Mouse (Mus musculus) heart, embryonic 14.5 days (tissue): ENCODE results near the gene Slc47a1. TPM values are rescaled to one million over a fixed set of nuclear protein-coding genes. Genes with fewer than 3 reads are reported as not detected.

Source experiments
- ATAC-seq: fragments of 200-750 bp; cut with Nextera tagmentation; 2 replicates; pipeline ENCODE4 v1.8.0; 2017; ENCODE audit warnings: low read depth, moderate TSS enrichment; ENCODE audit not compliant: insufficient number of reproducible peaks, insufficient read depth, low FRiP score
- H3K27ac ChIP-seq, 2 experiments: fragments of 200-500 bp in 1 of 2; fragments of 300-500 bp in 1 of 2; sonication (generic) in 1 of 2; replicated peaks in 1 of 2; 2 replicates each; pipeline ENCODE4 v1.5.1; 2012 to 2014; ENCODE audit warnings: low read depth in 2 of 2, low read length in 2 of 2, control low read depth in 1 of 2, mild to moderate bottlenecking in 1 of 2, mixed read lengths in 1 of 2; ENCODE audit not compliant: control insufficient read depth in 1 of 2, insufficient read depth in 1 of 2
- H3K27me3 ChIP-seq: fragments of 300-500 bp; sonication (generic); 2 replicates; pipeline ENCODE4 v1.6.1; 2014; ENCODE audit warnings: mild to moderate bottlenecking, low read length, control low read depth; ENCODE audit not compliant: control insufficient read depth, insufficient read depth
- H3K36me3 ChIP-seq: fragments of 300-500 bp; sonication (generic); 2 replicates; pipeline ENCODE4 v1.6.1; 2014; ENCODE audit warnings: mild to moderate bottlenecking, control low read depth, low read length, mixed read lengths; ENCODE audit not compliant: control insufficient read depth, insufficient read depth
- H3K4me1 ChIP-seq, 2 experiments: fragments of 200-500 bp in 1 of 2; fragments of 300-500 bp in 1 of 2; sonication (generic) in 1 of 2; 2 replicates each; pipeline ENCODE4 v1.6.1; 2012 to 2014; ENCODE audit warnings: low read length in 2 of 2, control low read depth in 1 of 2, mixed read lengths in 1 of 2; ENCODE audit not compliant: control insufficient read depth in 2 of 2, insufficient read depth in 2 of 2
- H3K4me2 ChIP-seq: fragments of 300-500 bp; sonication (generic); 2 replicates; pipeline ENCODE4 v1.6.1; 2014; ENCODE audit warnings: mild to moderate bottlenecking, low read length
- H3K4me3 ChIP-seq, 2 experiments: fragments of 200-500 bp in 1 of 2; fragments of 300-500 bp in 1 of 2; sonication (generic) in 1 of 2; 2 replicates each; pipeline ENCODE4 v1.5.1; 2012 to 2014; ENCODE audit warnings: low read length in 2 of 2, mild to moderate bottlenecking in 2 of 2, control low read depth in 1 of 2, low read depth in 1 of 2, moderate library complexity in 1 of 2; ENCODE audit not compliant: control insufficient read depth in 1 of 2, insufficient read depth in 1 of 2
- H3K9ac ChIP-seq: fragments of 300-500 bp; sonication (generic); 2 replicates; pipeline ENCODE4 v1.6.1; 2014; ENCODE audit warnings: mild to moderate bottlenecking, low read length
- H3K9me3 ChIP-seq: fragments of 300-500 bp; sonication (generic); 2 replicates; pipeline ENCODE4 v1.6.1; 2016; ENCODE audit warnings: low read length, control low read depth; ENCODE audit not compliant: control insufficient read depth
- WGBS: fragments of 180-500 bp; shearing (Covaris S2); extraction: QIAGEN DNeasy Blood & Tissue Kit; methylation state at CpG from one replicate; pipeline ENCODE4 v1.1.7; 2014; 5-methylcytosine and 5-hydroxymethylcytosine counted together
- polyA plus RNA-seq: library from polyadenylated mRNA; unstranded; fragments of >200 nt; fragmentation: Nextera tagmentation; extraction: Ambion mirVana; gene quantifications from 2 replicates; pipeline ENCODE4 v1.2.1, GENCODE M21; 2014

Slc47a1 gene
- polyA plus RNA-seq, 1 experiment from 2014 or later = 25.3 TPM

DNA sequence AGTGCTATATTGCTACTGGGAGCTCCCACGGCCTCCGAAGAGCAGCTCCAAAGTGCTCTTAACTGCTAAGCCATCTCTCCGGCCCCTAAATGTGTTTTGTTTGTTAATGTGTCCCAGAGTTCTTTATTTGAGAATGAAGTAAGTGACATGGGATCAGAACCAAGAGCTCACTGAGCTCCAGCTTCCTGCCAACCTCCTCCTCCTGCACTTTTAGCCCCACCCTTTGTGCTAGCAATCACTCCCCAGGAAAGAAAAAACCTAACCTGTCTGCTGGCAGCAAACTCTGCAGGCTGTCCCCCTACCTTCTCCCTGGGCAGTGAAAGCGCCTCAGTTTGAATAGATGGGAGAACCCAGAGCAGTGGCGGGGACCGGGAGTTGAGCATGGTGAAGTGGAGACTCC lies 22.0 kb downstream of the Slc47a1 start:
- H3K36me3 ChIP-seq = peaks cover 7% of the 10 kb centered on the region
- 82% methylated on average over 6 of the region's 6 CpGs for WGBS
- H3K4me3 ChIP-seq = no peak overlapping the region
- no peaks in the 10 kb centered on the region for H3K27me3 ChIP-seq
- ATAC-seq = no peak
- no peaks in the 10 kb centered on the region for H3K9me3 ChIP-seq
- no peak overlapping the region for H3K27ac ChIP-seq
- no peak overlapping the region for H3K9ac ChIP-seq
- no peak overlapping the region for H3K4me2 ChIP-seq
- no peaks in the 10 kb centered on the region for H3K4me1 ChIP-seq

DNA sequence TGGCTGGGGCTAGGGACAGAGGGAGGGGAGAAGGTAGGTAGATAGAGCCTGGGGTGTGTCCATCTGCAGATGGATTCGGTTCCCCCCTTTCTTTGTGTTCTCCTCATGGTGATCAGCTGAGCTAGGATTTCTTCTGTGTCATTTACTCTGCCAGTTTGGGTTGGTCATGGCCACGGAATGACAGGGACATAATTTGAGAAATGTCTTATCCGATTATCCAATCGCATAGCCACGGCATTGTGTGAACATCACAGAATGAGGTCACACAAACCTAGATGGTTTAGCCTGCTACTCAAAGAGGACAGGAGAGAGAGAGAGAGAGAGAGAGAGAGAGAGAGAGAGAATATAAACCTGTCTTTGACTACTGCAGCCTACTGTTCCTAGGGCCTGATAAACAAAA lies 22.8 kb downstream of the Slc47a1 start:
- WGBS = 82% methylated on average over 5 of the region's 5 CpGs
- Histone ChIP-seq H3K9ac (no peak overlapping the region), H3K4me3 (no peak overlapping the region), H3K9me3 (no peaks in the 10 kb centered on the region), H3K4me1 (no peaks in the 10 kb centered on the region), H3K27ac (no peak overlapping the region), H3K27me3 (no peaks in the 10 kb centered on the region), H3K36me3 (peaks cover 7% of the 10 kb centered on the region), H3K4me2 (no peak overlapping the region)
- no peak for ATAC-seq

DNA sequence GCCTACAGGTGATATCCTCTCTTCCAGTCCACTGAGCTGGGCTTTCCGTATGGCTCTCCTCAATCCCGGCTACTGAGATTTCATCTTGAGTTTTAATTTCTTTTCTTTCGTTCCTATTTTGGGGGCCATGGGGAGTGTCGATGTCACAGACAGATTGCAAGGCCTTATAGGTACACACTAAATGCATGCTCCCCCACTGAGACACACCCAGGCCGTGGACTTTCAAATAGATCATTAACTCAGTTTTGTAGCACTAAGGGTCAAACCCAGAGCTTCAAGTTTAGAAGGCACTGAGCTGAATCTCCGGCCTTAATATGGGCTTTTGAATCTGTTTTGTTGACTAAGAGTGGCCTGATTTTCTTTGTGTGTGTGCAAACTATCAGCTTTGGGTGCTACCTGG lies 23.8 kb downstream of the Slc47a1 start:
- peaks cover 7% of the 10 kb centered on the region for H3K36me3 ChIP-seq
- ATAC-seq = no peak
- 84% methylated on average over 6 of the region's 6 CpGs for whole genome bisulfite sequencing
- no peak overlapping the region for H3K9ac ChIP-seq
- H3K4me1 ChIP-seq = no peaks in the 10 kb centered on the region
- H3K4me2 ChIP-seq = no peak overlapping the region
- H3K27me3 ChIP-seq = no peaks in the 10 kb centered on the region
- no peak overlapping the region for H3K27ac ChIP-seq
- H3K4me3 ChIP-seq = no peak overlapping the region
- H3K9me3 ChIP-seq = no peaks in the 10 kb centered on the region

DNA sequence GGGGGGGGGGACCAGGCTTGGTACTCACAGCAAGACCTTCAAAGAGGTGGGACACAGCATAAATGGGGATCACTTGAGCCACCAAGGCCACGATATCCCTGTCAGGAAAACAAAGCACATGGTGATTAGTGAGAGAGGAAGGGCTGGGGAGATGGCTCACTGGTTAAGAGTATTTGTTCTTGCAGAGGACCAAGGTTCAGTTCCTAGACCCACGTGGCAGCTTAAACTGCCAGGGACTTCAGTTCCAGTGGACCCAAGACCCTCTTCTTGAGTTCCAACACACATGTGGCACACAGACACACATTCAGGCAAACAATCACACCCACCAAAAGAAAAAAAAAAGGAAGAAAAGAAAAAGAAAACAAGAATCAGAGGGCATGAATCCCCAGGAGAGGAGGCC lies 25.1 kb downstream of the Slc47a1 start:
- no peak overlapping the region for H3K9ac ChIP-seq
- H3K9me3 ChIP-seq = no peaks in the 10 kb centered on the region
- H3K36me3 ChIP-seq = peaks cover 6% of the 10 kb centered on the region; the same call in 1 of the 2 replicates
- H3K4me3 ChIP-seq = no peak overlapping the region
- H3K4me1 ChIP-seq = no peaks in the 10 kb centered on the region
- no peak overlapping the region for H3K27ac ChIP-seq
- 78% methylated on average over 2 of the region's 2 CpGs for WGBS
- no peaks in the 10 kb centered on the region for H3K27me3 ChIP-seq
- ATAC-seq = no peak
- no peak overlapping the region for H3K4me2 ChIP-seq

DNA sequence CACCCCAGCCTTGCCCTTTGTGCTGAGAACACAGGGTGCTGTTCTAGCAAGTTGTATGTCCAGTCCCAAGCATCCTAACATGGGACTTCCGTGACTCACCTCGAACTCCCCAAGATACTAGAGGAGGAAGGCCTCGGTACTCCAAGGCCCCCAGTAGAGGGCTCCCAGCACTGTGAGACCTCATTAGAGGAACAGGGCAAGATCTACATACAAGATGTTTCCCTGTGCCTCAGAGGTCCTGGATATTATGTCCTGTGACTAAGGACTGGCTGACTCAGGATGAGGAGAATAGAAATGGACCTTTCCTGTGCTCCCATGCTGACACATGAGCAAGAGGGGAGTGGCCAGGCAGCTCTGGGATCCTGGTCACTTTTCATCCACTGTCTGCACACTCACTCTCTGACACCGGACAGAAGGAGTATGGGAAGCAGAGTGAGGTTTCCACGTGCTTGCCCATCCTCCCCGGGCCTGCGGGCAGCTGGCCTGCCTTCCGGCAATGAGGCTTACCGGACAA lies 25.9 kb downstream of the Slc47a1 start:
- WGBS = 51% methylated on average over 9 of the region's 9 CpGs
- H3K4me2 ChIP-seq = no peak overlapping the region
- H3K36me3 ChIP-seq = peaks cover 4% of the 10 kb centered on the region; the same call in 1 of the 2 replicates
- no peaks in the 10 kb centered on the region for H3K4me1 ChIP-seq
- H3K27ac ChIP-seq = no peak overlapping the region
- H3K4me3 ChIP-seq = no peak overlapping the region
- H3K9me3 ChIP-seq = no peaks in the 10 kb centered on the region
- no peaks in the 10 kb centered on the region for H3K27me3 ChIP-seq
- 0 out of 2 replicates have a peak, but pooled peaks have one; percentile 33 for ATAC-seq
- H3K9ac ChIP-seq = no peak overlapping the region

DNA sequence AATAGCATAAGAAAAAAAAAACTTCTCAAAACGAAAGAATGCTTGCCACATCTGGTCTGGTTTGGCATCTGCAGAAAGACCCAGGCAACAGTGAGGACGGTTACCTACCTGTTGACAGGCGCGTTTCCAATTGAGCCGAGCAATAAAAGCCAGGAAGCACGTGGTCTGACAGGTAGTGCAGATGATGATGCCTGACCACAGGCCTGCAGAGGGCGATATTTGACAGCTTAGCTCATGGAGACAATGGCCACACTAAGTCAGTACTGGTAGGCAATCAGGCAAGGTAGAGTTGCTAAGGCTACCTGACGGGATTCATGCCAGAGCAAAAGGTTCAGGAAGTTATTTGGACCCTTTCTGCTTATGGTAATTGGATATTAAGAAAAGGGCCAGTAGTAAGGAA lies 28.8 kb downstream of the Slc47a1 start:
- WGBS = 9% methylated on average over 8 of the region's 8 CpGs
- ATAC-seq = 0 out of 2 replicates have a peak, but pooled peaks have one; percentile 31

DNA sequence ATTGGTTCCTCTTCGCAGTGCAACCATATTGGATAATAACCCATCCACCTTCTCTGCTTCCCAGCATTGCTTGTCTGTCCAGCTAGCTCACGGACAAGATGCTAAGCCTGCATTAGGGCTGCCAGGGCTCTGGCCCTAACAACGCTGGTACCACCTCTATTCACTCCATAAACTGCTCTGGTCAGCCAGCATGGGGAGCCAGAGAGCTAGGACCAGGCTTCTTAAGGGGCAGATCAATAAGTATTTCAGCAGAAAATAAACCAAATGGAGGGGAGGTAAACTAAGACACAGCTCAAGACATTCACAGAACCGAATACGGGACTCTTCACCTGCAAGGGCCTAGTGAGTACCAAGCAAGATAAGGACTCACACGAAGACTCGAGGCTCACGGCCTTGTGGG lies 32.0 kb downstream of the Slc47a1 start:
- H3K27ac ChIP-seq = no peak overlapping the region
- ATAC-seq = no peak
- H3K9me3 ChIP-seq = no peaks in the 10 kb centered on the region
- peaks cover 9% of the 10 kb centered on the region for H3K27me3 ChIP-seq
- peaks cover 4 to 13% of the 10 kb centered on the region in 2 experiments; a peak in 2 of 4 replicates for H3K4me1 ChIP-seq
- WGBS = 61% methylated on average over 8 of the region's 8 CpGs
- H3K9ac ChIP-seq = no peak overlapping the region
- H3K36me3 ChIP-seq = 0 out of 2 replicates have a peak, but pooled peaks cover 9% of the 10 kb centered on the region
- no peak overlapping the region for H3K4me3 ChIP-seq
- H3K4me2 ChIP-seq = no peak overlapping the region

More for the DNA sequence above, 28.8 kb downstream of the Slc47a1 start:
- H3K27ac ChIP-seq = no peak overlapping the region
- no peaks in the 10 kb centered on the region for H3K27me3 ChIP-seq
- no peak overlapping the region for H3K9ac ChIP-seq
- H3K9me3 ChIP-seq = no peaks in the 10 kb centered on the region
- H3K4me3 ChIP-seq = no peak overlapping the region
- 0 out of 2 replicates have a peak, but pooled peaks cover 3% of the 10 kb centered on the region for H3K36me3 ChIP-seq
- H3K4me2 ChIP-seq = no peak overlapping the region
- H3K4me1 ChIP-seq = no peaks in the 10 kb centered on the region
